Mouse (Mus musculus): Measurements from ENCODE around the gene Olfr807. TPM values are rescaled to one million over a fixed set of nuclear protein-coding genes. Genes with fewer than 3 reads are reported as not detected.

Olfr807 gene
- polyA plus RNA-seq, 1 experiment from 2014 or later, result not detected

Small RNA genes lying within 50 kb of the gene (microRNA-seq; reads per million reads assigned to microRNA genes)
- gene Gm24485, result not detected

Other genes starting within 250 kb of the Olfr807 start
- gene Olfr791, start 236.0 kb downstream of the Olfr807 start, polyA plus RNA-seq (2014; fragmentation: Nextera tagmentation; extraction: Ambion mirVana), result not detected in 2 replicates
- not detected in 2 replicates for gene Olfr792, start 218.6 kb downstream of the Olfr807 start, polyA plus RNA-seq (2014; fragmentation: Nextera tagmentation; extraction: Ambion mirVana)
- gene Olfr794, start 190.1 kb downstream of the Olfr807 start, polyA plus RNA-seq (2014; fragmentation: Nextera tagmentation; extraction: Ambion mirVana), result not detected in 2 replicates
- not detected in 2 replicates for gene Olfr796, start 145.2 kb downstream of the Olfr807 start, polyA plus RNA-seq (2014; fragmentation: Nextera tagmentation; extraction: Ambion mirVana)
- gene Olfr798, start 129.9 kb downstream of the Olfr807 start, polyA plus RNA-seq (2014; fragmentation: Nextera tagmentation; extraction: Ambion mirVana), result not detected in 2 replicates
- not detected in 2 replicates for gene Olfr799, start 120.3 kb downstream of the Olfr807 start, polyA plus RNA-seq (2014; fragmentation: Nextera tagmentation; extraction: Ambion mirVana)
- gene Olfr800, start 100.1 kb downstream of the Olfr807 start, polyA plus RNA-seq (2014; fragmentation: Nextera tagmentation; extraction: Ambion mirVana), result not detected in 2 replicates
- gene Olfr801, start 83.9 kb downstream of the Olfr807 start, polyA plus RNA-seq (2014; fragmentation: Nextera tagmentation; extraction: Ambion mirVana), result not detected in 2 replicates
- not detected in 2 replicates for gene Olfr802, start 69.6 kb downstream of the Olfr807 start, polyA plus RNA-seq (2014; fragmentation: Nextera tagmentation; extraction: Ambion mirVana)
- gene Olfr803, start 63.5 kb downstream of the Olfr807 start, polyA plus RNA-seq (2014; fragmentation: Nextera tagmentation; extraction: Ambion mirVana), result not detected in 2 replicates
- gene Olfr804, start 54.6 kb downstream of the Olfr807 start, polyA plus RNA-seq (2014; fragmentation: Nextera tagmentation; extraction: Ambion mirVana), result not detected in 2 replicates
- gene Olfr805, start 28.4 kb downstream of the Olfr807 start, polyA plus RNA-seq (2014; fragmentation: Nextera tagmentation; extraction: Ambion mirVana), result not detected in 2 replicates
- gene Olfr806, start 15.9 kb downstream of the Olfr807 start, polyA plus RNA-seq (2014; fragmentation: Nextera tagmentation; extraction: Ambion mirVana), result not detected in 2 replicates
- not detected in 2 replicates for gene Olfr808, start 7.7 kb upstream of the Olfr807 start, polyA plus RNA-seq (2014; fragmentation: Nextera tagmentation; extraction: Ambion mirVana)
- not detected in 2 replicates for gene Olfr809, start 16.8 kb upstream of the Olfr807 start, polyA plus RNA-seq (2014; fragmentation: Nextera tagmentation; extraction: Ambion mirVana)
- gene Olfr810, start 37.1 kb upstream of the Olfr807 start, polyA plus RNA-seq (2014; fragmentation: Nextera tagmentation; extraction: Ambion mirVana), result not detected in 2 replicates
- not detected in 2 replicates for gene Olfr811, start 46.6 kb upstream of the Olfr807 start, polyA plus RNA-seq (2014; fragmentation: Nextera tagmentation; extraction: Ambion mirVana)
- not detected in 2 replicates for gene Olfr812, start 88.3 kb upstream of the Olfr807 start, polyA plus RNA-seq (2014; fragmentation: Nextera tagmentation; extraction: Ambion mirVana)
- not detected in 2 replicates for gene Olfr813, start 97.6 kb upstream of the Olfr807 start, polyA plus RNA-seq (2014; fragmentation: Nextera tagmentation; extraction: Ambion mirVana)
- not detected in 2 replicates for gene Olfr814, start 122.1 kb upstream of the Olfr807 start, polyA plus RNA-seq (2014; fragmentation: Nextera tagmentation; extraction: Ambion mirVana)
- gene Olfr815, start 148.1 kb upstream of the Olfr807 start, polyA plus RNA-seq (2014; fragmentation: Nextera tagmentation; extraction: Ambion mirVana), result not detected in 2 replicates
- gene Olfr816, start 157.8 kb upstream of the Olfr807 start, polyA plus RNA-seq (2014; fragmentation: Nextera tagmentation; extraction: Ambion mirVana), result not detected in 2 replicates
- not detected in 2 replicates for gene Olfr818, start 191.3 kb upstream of the Olfr807 start, polyA plus RNA-seq (2014; fragmentation: Nextera tagmentation; extraction: Ambion mirVana)
- gene Olfr819, start 209.5 kb upstream of the Olfr807 start, polyA plus RNA-seq (2014; fragmentation: Nextera tagmentation; extraction: Ambion mirVana), result not detected in 2 replicates
- not detected in 2 replicates for gene Olfr247, start 218.3 kb upstream of the Olfr807 start, polyA plus RNA-seq (2014; fragmentation: Nextera tagmentation; extraction: Ambion mirVana)
- not detected in 2 replicates for gene Gm10310, start 227.3 kb upstream of the Olfr807 start, polyA plus RNA-seq (2014; fragmentation: Nextera tagmentation; extraction: Ambion mirVana)

Measured in limb, embryonic 11.5 days (tissue).